Mouse (Mus musculus) thymus, adult 2 months (tissue): Measurements from ENCODE around the gene Atp2b2.

Source experiments
- CTCF ChIP-seq: fragments of 200-500 bp; IDR thresholded peaks from 2 replicates; pipeline ENCODE4 v1.5.1; 2012; ENCODE audit warnings: mild to moderate bottlenecking, control low read depth, low read length, moderate library complexity, borderline replicate concordance; ENCODE audit not compliant: control insufficient read depth, poor library complexity, insufficient read depth; ENCODE audit errors: extremely low read depth
- POLR2A ChIP-seq: fragments of 200-500 bp; IDR thresholded peaks from 2 replicates; pipeline ENCODE4 v1.6.1; 2012; ENCODE audit warnings: mild to moderate bottlenecking, low read length, control low read depth, moderate library complexity; ENCODE audit not compliant: control insufficient read depth, poor library complexity, insufficient read depth; ENCODE audit errors: extremely low read depth

- TF ChIP-seq POLR2A (no peak), CTCF (no peak)
These were observed 242.5 kb downstream of the Atp2b2 start for GRCm38 (mm10) chr6:113799915-113800314.
